In genomic region chr8:120289698-120290181, GRCm38 (mm10) we compare ENCODE assay signal across 7 mouse cellular contexts.
DNase-seq lines count a peak whose midpoint lies in the region; ATAC-seq and TF ChIP-seq lines count a peak whose summit lies in the region.

No protein-coding gene starts in this region.

- no peak for TF ChIP-seq POLR2A in brain, embryonic 14.5 days (IDR thresholded peaks at IDR 0.05; ENCODE audit: borderline replicate concordance, extremely low read depth, insufficient read depth, insufficient read length, poor library complexity, severe bottlenecking)

- ATAC-seq in forebrain, postnatal 0 days, result peak; percentile 79
- ATAC-seq in liver, embryonic 11.5 days (replicated peaks; ENCODE audit: low FRiP score), result no peak
- ATAC-seq in granulocyte monocyte progenitor cell, adult 5-6 weeks (replicated peaks; ENCODE audit: poor library complexity, severe bottlenecking), result no peak

- H3K4me3 ChIP-seq in forebrain, postnatal 0 days (ENCODE audit: low read depth, low read length), result no peak overlapping the region
- H3K4me3 ChIP-seq in hindbrain, embryonic 10.5 days, result no peak overlapping the region
- H3K4me3 ChIP-seq in liver, embryonic 11.5 days (ENCODE audit: low read depth, low read length), result no peak overlapping the region; the same call in 1 of the 2 replicates

- no peaks in the 10 kb centered on the region for H3K27me3 ChIP-seq in forebrain, postnatal 0 days (ENCODE audit: insufficient read depth, low read length)
- H3K27me3 ChIP-seq in hindbrain, embryonic 10.5 days (ENCODE audit: insufficient read depth, poor library complexity, severe bottlenecking), result peaks cover 59% of the 10 kb centered on the region
- no peaks in the 10 kb centered on the region for H3K27me3 ChIP-seq in liver, embryonic 11.5 days (replicated peaks; ENCODE audit: control insufficient read depth, insufficient read depth, low read length)

- peaks cover 43% of the 10 kb centered on the region for H3K4me1 ChIP-seq in forebrain, postnatal 0 days (ENCODE audit: insufficient read depth)
- peaks cover 94% of the 10 kb centered on the region for H3K4me1 ChIP-seq in hindbrain, embryonic 10.5 days (replicated peaks)
- peaks cover 72% of the 10 kb centered on the region for H3K4me1 ChIP-seq in liver, embryonic 11.5 days (replicated peaks; ENCODE audit: control insufficient read depth, insufficient read depth, low read length)

- DNase-seq in adipocyte (ENCODE audit: low spot score), result peak; percentile 79
- peak; percentile 88 for DNase-seq in brain, embryonic 14.5 days (ENCODE audit: low read depth)
- peak; percentile 89 for DNase-seq in forebrain, postnatal 0 days
- DNase-seq in hindbrain, embryonic 10.5 days (ENCODE audit: low spot score), result no peak
- DNase-seq in liver, embryonic 11.5 days (ENCODE audit: low spot score), result no peak
- peak; percentile 79 for DNase-seq in skeletal muscle tissue, adult 2 months (ENCODE audit: low read depth, low spot score)

- H3K36me3 ChIP-seq in forebrain, postnatal 0 days (ENCODE audit: insufficient read depth), result no peaks in the 10 kb centered on the region
- no peaks in the 10 kb centered on the region for H3K36me3 ChIP-seq in hindbrain, embryonic 10.5 days
- no peaks in the 10 kb centered on the region for H3K36me3 ChIP-seq in liver, embryonic 11.5 days (ENCODE audit: control insufficient read depth, insufficient read depth, low read length)

- 22% methylated on average over 10 of the region's 10 CpGs for WGBS in forebrain, postnatal 0 days
- WGBS in hindbrain, embryonic 10.5 days, result 39% methylated on average over 10 of the region's 10 CpGs
- WGBS in liver, embryonic 11.5 days, result 60% methylated on average over 10 of the region's 10 CpGs

- peak overlapping the region; percentile 57 for H3K27ac ChIP-seq in forebrain, postnatal 0 days (ENCODE audit: low read depth, low read length)
- H3K27ac ChIP-seq in hindbrain, embryonic 10.5 days, result peak overlapping the region; percentile 83
- H3K27ac ChIP-seq in liver, embryonic 11.5 days (ENCODE audit: low read depth, low read length), result peak overlapping the region; percentile 40

- no peak for TF ChIP-seq CTCF in brain, embryonic 14.5 days (IDR thresholded peaks at IDR 0.05; ENCODE audit: borderline replicate concordance, extremely low read depth, insufficient read depth, insufficient read length)
- TF ChIP-seq CTCF in forebrain, postnatal 0 days (IDR thresholded peaks at IDR 0.05; ENCODE audit: low read depth), result no peak

- H3K4me2 ChIP-seq in forebrain, postnatal 0 days (ENCODE audit: low read depth), result no peak overlapping the region
- peak overlapping the region; percentile 31 for H3K4me2 ChIP-seq in liver, embryonic 11.5 days

- no peak overlapping the region for H3K9ac ChIP-seq in forebrain, postnatal 0 days
- no peak overlapping the region; the same call in 1 of the 2 replicates for H3K9ac ChIP-seq in liver, embryonic 11.5 days (ENCODE audit: low read depth, low read length)

- H3K9me3 ChIP-seq in forebrain, postnatal 0 days (ENCODE audit: low read length), result no peaks in the 10 kb centered on the region
- no peaks in the 10 kb centered on the region for H3K9me3 ChIP-seq in hindbrain, embryonic 10.5 days
- no peaks in the 10 kb centered on the region for H3K9me3 ChIP-seq in liver, embryonic 11.5 days (ENCODE audit: control insufficient read depth, low read length)

Comparison
In these comparisons a context has a peak if more than half of its experiments do, and no peak if none do; other contexts are left out.
1. DNase-seq: peak in adipocyte (single experiment), brain, embryonic 14.5 days (single experiment), forebrain, postnatal 0 days (single experiment) and skeletal muscle tissue, adult 2 months (single experiment); none in hindbrain, embryonic 10.5 days (single experiment) and liver, embryonic 11.5 days (single experiment).
2. Peak in every context shown above with its lines, with median percentiles within 50 percentile points of each other: H3K27ac ChIP-seq.